Mouse (Mus musculus) hindbrain, embryonic 11.5 days (tissue): Measurements from ENCODE around the gene Frrs1. TPM values are rescaled to one million over a fixed set of nuclear protein-coding genes. Genes with fewer than 3 reads are reported as not detected.

Experiments
- ATAC-seq: fragments of 200-750 bp; cut with Nextera tagmentation; 2 replicates; pipeline ENCODE4 v1.8.0; 2017; ENCODE audit warnings: mild to moderate bottlenecking, moderate TSS enrichment, moderate library complexity; ENCODE audit not compliant: low FRiP score
- DNase-seq: peaks from one replicate; pipeline ENCODE4 v3.0.0-alpha.2; 2015; ENCODE audit warnings: low spot score
- H3K27ac ChIP-seq: fragments of 300-500 bp; sonication (generic); 2 replicates; pipeline ENCODE4 v1.5.1; 2014; ENCODE audit warnings: mild to moderate bottlenecking, low read depth, low read length
- H3K27me3 ChIP-seq: fragments of 300-500 bp; sonication (generic); 2 replicates; pipeline ENCODE4 v1.6.1; 2014; ENCODE audit warnings: mild to moderate bottlenecking, low read length, moderate library complexity, mixed read lengths; ENCODE audit not compliant: control insufficient read depth, insufficient read depth
- H3K36me3 ChIP-seq: fragments of 300-500 bp; sonication (generic); 2 replicates; pipeline ENCODE4 v1.6.1; 2014; ENCODE audit warnings: mild to moderate bottlenecking, low read length, moderate library complexity, mixed read lengths; ENCODE audit not compliant: control insufficient read depth, insufficient read depth
- H3K4me1 ChIP-seq: fragments of 300-500 bp; sonication (generic); replicated peaks from 2 replicates; pipeline ENCODE4 v1.6.1; 2014; ENCODE audit warnings: low read length, mixed read lengths; ENCODE audit not compliant: control insufficient read depth, insufficient read depth
- H3K4me2 ChIP-seq: fragments of 300-500 bp; sonication (generic); replicated peaks from 2 replicates; pipeline ENCODE4 v1.6.1; 2014; ENCODE audit warnings: mild to moderate bottlenecking, low read depth, low read length
- H3K4me3 ChIP-seq: fragments of 300-500 bp; sonication (generic); 2 replicates; pipeline ENCODE4 v1.5.1; 2014; ENCODE audit warnings: low read depth, low read length
- H3K9ac ChIP-seq: fragments of 300-500 bp; sonication (generic); 2 replicates; pipeline ENCODE4 v1.6.1; 2014; ENCODE audit warnings: low read depth, low read length
- H3K9me3 ChIP-seq: fragments of 300-500 bp; sonication (generic); 2 replicates; pipeline ENCODE4 v1.6.1; 2016; ENCODE audit warnings: low read length; ENCODE audit not compliant: control insufficient read depth
- WGBS: fragments of 180-500 bp; shearing (Covaris S2); extraction: QIAGEN DNeasy Blood & Tissue Kit; methylation state at CpG from one replicate; pipeline ENCODE4 v1.1.7; 2014; 5-methylcytosine and 5-hydroxymethylcytosine counted together
- polyA plus RNA-seq: library from polyadenylated mRNA; unstranded; fragments of >200 nt; fragmentation: Nextera tagmentation; extraction: Ambion mirVana; gene quantifications from 2 replicates; pipeline ENCODE4 v1.2.1, GENCODE M21; 2014

The Frrs1 gene
- polyA plus RNA-seq, 1 experiment from 2014 or later, result 9.5 TPM

DNA sequence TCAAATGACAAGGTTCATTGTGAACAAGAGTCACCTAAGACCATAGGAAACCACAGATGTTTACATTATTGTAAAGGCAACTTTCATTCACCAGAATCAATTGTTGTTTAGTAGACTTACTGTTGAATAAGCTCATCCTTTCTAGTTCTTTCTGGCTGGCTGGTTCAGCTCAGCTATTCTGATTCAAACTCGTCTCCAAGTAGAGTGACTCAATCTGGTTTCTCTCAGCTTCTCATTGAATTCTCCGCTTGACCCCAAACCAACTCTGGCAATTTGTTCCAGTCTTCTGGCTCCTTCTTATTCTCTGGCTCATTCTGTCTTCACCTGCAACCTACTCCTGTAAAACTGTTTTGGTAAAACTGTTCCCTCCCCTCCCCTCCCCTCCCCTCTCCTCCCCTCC is 18.0 kb upstream of the Frrs1 start:
- no peaks in the 10 kb centered on the region for H3K27me3 ChIP-seq
- no peak for ATAC-seq
- H3K4me1 ChIP-seq, result no peaks in the 10 kb centered on the region
- H3K9me3 ChIP-seq, result no peaks in the 10 kb centered on the region
- no peaks in the 10 kb centered on the region for H3K36me3 ChIP-seq
- no peak overlapping the region for H3K4me3 ChIP-seq
- WGBS, result 71% methylated on average over 2 of the region's 2 CpGs
- H3K27ac ChIP-seq, result no peak overlapping the region
- no peak overlapping the region for H3K9ac ChIP-seq
- DNase-seq, result no peak
- no peak overlapping the region for H3K4me2 ChIP-seq

DNA sequence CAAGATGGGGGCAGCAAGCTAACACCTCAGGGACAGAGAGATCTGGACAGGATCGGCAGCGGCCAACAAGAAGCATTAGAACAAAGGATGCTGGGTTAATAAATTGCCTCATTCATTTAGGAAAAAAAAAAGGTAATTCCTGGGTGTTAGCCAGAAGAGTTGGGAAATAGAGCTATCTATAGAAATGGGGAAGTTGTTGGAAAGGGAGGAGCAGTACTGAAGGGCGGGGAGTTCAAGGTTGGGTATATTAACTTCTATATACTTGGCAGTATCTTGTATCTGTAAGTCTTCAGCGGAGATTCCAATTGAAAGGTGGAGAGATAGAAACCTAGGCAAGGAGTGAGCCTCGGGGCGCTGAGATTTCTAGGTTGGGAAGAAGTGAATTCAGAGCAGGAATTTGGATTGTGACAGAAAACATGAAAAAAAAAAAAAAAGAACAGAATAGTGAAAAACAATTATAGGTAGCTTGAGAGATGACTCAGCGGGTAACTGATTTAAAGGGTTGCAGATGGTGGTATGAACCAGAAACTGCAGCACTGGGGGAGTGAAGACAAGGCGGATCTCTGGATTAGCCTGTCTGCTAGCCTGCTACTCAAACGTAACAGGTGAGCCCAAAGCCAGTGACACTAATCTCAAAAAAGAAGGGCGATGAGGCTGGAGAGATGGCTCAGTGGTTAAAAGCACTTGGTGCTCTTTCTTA is 14.2 kb upstream of the Frrs1 start:
- Histone ChIP-seq H3K27ac (no peak overlapping the region), H3K9ac (no peak overlapping the region), H3K36me3 (no peaks in the 10 kb centered on the region), H3K9me3 (no peaks in the 10 kb centered on the region), H3K4me1 (no peaks in the 10 kb centered on the region), H3K4me2 (no peak overlapping the region), H3K4me3 (no peak overlapping the region), H3K27me3 (no peaks in the 10 kb centered on the region)
- ATAC-seq (no peak), DNase-seq (no peak)
- 90% methylated on average over 10 of the region's 10 CpGs for WGBS

DNA sequence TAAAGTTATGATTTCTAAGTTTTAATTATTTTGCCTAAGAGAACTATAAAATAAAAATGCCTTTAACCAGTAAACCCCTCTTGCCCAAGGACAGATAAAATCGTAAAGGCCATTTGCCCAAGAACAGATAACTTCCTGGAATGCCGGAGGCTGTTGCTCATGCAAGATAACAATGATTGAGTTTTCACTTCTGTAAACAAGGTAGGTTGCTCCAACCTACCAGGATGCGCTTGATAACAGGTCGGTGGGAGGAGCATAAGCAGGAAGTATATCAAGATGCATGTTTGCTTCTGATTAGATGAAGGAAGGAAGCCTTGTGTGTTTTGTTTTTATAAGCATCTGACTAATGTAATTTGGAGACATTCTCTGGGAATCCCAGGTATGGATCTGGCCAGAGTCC is 13.2 kb upstream of the Frrs1 start:
- Histone ChIP-seq H3K4me1 (no peaks in the 10 kb centered on the region), H3K9me3 (no peaks in the 10 kb centered on the region), H3K36me3 (no peaks in the 10 kb centered on the region), H3K9ac (no peak overlapping the region), H3K4me2 (no peak overlapping the region), H3K4me3 (no peak overlapping the region), H3K27ac (no peak overlapping the region), H3K27me3 (no peaks in the 10 kb centered on the region)
- DNase-seq (no peak), ATAC-seq (no peak)
- WGBS, result 90% methylated on average over 4 of the region's 4 CpGs

DNA sequence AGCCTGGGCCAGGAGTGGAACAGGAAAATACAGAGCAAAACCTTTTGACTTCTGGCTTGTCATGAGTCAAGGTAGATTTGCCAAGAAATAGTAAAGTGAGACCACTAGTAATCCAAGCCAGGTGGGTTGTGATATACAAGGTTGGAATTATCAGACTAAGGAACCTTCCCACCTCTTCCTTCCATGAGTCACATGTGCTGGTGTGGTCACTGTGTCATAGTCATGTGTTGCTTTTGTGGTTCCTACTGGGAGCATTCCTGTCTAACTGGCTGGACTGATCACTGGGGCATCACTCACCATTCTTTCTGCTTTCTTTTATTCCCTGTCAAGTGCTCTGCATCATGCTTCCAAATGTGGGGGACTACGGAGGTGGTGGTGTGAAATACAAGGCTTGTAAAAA is 11.2 kb upstream of the Frrs1 start:
- H3K4me1 ChIP-seq, result no peaks in the 10 kb centered on the region
- WGBS, result 90% methylated on average over 1 of the region's 1 CpGs
- no peak overlapping the region for H3K27ac ChIP-seq
- no peak overlapping the region for H3K9ac ChIP-seq
- no peaks in the 10 kb centered on the region for H3K27me3 ChIP-seq
- no peak overlapping the region for H3K4me3 ChIP-seq
- DNase-seq (no peak), ATAC-seq (no peak)
- H3K36me3 ChIP-seq, result no peaks in the 10 kb centered on the region
- no peak overlapping the region for H3K4me2 ChIP-seq
- H3K9me3 ChIP-seq, result no peaks in the 10 kb centered on the region

DNA sequence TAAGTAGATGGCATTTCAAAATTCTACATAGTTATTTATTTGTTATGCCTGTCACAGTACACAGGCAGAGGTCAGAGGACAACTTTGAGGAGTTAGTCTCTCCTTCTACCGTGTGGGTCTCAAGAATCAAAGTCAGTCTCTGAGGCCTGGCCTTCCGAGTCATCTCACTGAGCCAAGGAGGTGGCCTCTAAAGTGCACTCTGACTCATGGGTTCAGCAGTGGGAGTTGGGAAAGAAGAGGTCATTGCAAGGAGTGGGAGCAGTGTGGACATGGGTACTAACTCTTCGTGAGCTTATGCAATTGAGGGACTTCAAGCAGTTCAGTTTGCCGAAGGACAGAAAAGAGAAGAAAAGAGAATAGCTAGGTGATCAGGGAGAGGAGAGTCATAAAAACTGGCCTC is 10.3 kb upstream of the Frrs1 start:
- no peak for ATAC-seq
- Histone ChIP-seq H3K9me3 (no peaks in the 10 kb centered on the region), H3K36me3 (no peaks in the 10 kb centered on the region), H3K27me3 (no peaks in the 10 kb centered on the region), H3K9ac (no peak overlapping the region), H3K4me2 (no peak overlapping the region), H3K4me3 (no peak overlapping the region), H3K27ac (no peak overlapping the region), H3K4me1 (no peaks in the 10 kb centered on the region)
- WGBS, result 92% methylated on average over 4 of the region's 4 CpGs
- DNase-seq, result no peak

DNA sequence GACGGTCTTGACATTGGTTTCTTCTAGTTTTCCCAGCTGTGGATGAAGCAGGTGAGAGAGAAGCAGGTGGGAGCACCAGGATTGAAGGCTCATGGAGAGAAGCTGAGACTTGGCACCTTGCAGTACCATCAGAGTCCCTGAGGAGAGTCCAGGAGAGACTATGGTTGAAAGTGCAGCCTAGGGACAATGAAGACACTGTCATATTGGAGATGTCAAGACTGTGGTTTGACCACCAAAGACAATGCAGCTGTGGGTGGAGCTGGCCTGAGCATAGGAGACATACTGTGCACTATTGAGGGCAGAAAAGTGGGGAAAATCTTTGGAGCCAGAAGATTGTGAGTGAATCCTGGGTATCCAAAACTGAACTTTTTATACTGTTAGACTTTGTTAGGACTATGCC is 8.9 kb upstream of the Frrs1 start:
- H3K4me3 ChIP-seq, result no peak overlapping the region
- H3K36me3 ChIP-seq, result no peaks in the 10 kb centered on the region
- 79% methylated on average over 1 of the region's 1 CpGs for WGBS
- no peaks in the 10 kb centered on the region for H3K27me3 ChIP-seq
- no peak for DNase-seq
- no peak overlapping the region for H3K27ac ChIP-seq
- H3K4me1 ChIP-seq, result no peaks in the 10 kb centered on the region
- no peaks in the 10 kb centered on the region for H3K9me3 ChIP-seq
- no peak overlapping the region for H3K9ac ChIP-seq
- H3K4me2 ChIP-seq, result no peak overlapping the region
- ATAC-seq, result no peak

DNA sequence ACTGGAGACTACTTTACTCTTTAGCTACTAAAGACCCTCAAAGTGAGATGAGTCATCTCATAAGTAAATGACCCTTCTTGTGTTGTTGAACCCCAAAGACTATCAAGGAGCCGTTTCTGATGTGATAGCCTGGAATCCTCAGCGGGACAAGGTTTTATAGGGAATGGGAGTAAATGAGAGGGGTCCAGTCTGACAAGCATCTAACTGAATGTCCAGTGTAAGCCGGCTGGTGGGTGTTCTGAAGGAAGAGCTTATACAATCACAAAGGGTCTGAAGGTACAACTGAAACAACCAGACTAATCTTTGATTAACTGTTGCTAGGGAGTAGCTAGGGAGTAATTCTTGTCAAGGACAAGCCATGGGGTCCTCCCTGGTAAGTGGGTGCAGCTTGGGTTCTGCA is 6.8 kb upstream of the Frrs1 start:
- H3K36me3 ChIP-seq, result no peaks in the 10 kb centered on the region
- no peaks in the 10 kb centered on the region for H3K9me3 ChIP-seq
- WGBS, result 91% methylated on average over 3 of the region's 3 CpGs
- ATAC-seq, result no peak
- no peak overlapping the region for H3K27ac ChIP-seq
- H3K4me2 ChIP-seq, result no peak overlapping the region
- no peaks in the 10 kb centered on the region for H3K27me3 ChIP-seq
- no peak overlapping the region for H3K4me3 ChIP-seq
- H3K9ac ChIP-seq, result no peak overlapping the region
- no peak for DNase-seq
- H3K4me1 ChIP-seq, result no peaks in the 10 kb centered on the region

DNA sequence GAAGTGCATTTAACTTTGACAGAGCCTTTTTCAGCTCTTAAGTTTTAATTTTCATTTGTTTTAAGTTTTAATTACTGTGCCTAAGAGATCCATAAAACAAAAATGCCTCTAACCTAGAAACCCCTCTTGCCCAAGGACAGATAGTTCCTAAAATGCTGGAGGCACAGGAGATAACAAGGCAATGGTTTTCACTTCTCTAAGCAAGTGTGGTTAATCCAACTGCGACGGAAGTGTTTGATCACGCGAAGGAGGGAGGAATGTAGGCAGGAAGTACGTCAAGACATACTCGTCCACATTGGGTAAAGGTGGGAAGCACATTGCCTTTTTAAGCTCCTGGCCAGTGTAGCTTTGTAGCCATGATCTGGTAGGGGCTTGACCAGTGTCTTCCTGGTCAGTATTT is 1.7 kb upstream of the Frrs1 start:
- Histone ChIP-seq H3K9ac (no peak overlapping the region), H3K9me3 (no peaks in the 10 kb centered on the region), H3K27me3 (no peaks in the 10 kb centered on the region), H3K4me2 (no peak overlapping the region), H3K4me3 (no peak overlapping the region), H3K36me3 (no peaks in the 10 kb centered on the region), H3K27ac (no peak overlapping the region), H3K4me1 (no peaks in the 10 kb centered on the region)
- ATAC-seq (no peak), DNase-seq (no peak)
- 87% methylated on average over 6 of the region's 6 CpGs for WGBS

DNA sequence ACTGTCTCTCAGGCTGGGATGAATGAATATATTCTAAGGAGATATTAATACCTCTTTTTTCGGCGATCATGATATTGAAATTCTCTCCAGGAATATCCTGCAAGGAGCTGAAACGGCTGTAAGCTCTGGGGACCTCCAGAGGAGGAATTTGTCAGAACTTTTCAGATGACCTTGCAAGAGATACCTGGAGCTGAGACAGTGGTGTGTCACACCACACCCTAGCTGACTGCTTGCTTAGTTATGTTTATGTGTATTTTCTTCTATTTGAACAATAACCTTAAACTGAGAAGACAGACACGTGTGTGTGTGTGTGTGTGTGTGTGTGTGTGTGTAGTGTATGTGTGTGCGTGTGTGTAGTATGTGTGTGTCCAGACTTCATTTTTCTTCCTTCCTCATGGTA is 488 bp downstream of the Frrs1 start:
- Histone ChIP-seq H3K9ac (no peak overlapping the region), H3K9me3 (no peaks in the 10 kb centered on the region), H3K27ac (no peak overlapping the region), H3K4me2 (no peak overlapping the region), H3K27me3 (no peaks in the 10 kb centered on the region), H3K36me3 (no peaks in the 10 kb centered on the region), H3K4me3 (no peak overlapping the region), H3K4me1 (no peaks in the 10 kb centered on the region)
- WGBS, result 90% methylated on average over 5 of the region's 5 CpGs
- DNase-seq (no peak), ATAC-seq (no peak)
